Mouse (Mus musculus) limb, embryonic 13.5 days (tissue): ENCODE results near the gene Miga1. TPM values are rescaled to one million over a fixed set of nuclear protein-coding genes. Genes with fewer than 3 reads are reported as not detected.

Experiments
- ATAC-seq: fragments of 200-750 bp; cut with Nextera tagmentation; 2 replicates; pipeline ENCODE4 v1.8.0; 2017; ENCODE audit warnings: low read depth, moderate number of reproducible peaks, moderate TSS enrichment; ENCODE audit not compliant: low FRiP score
- H3K27ac ChIP-seq: fragments of 300-500 bp; sonication (generic); 2 replicates; pipeline ENCODE4 v1.5.1; 2015; ENCODE audit warnings: inconsistent platforms, mild to moderate bottlenecking, moderate library complexity
- H3K27me3 ChIP-seq: fragments of 300-500 bp; sonication (generic); 2 replicates; pipeline ENCODE4 v1.6.1; 2015; ENCODE audit warnings: mild to moderate bottlenecking, inconsistent platforms
- H3K36me3 ChIP-seq: fragments of 300-500 bp; sonication (generic); 2 replicates; pipeline ENCODE4 v1.6.1; 2015; ENCODE audit warnings: inconsistent platforms, mild to moderate bottlenecking, moderate library complexity
- H3K4me1 ChIP-seq: fragments of 300-500 bp; sonication (generic); 2 replicates; pipeline ENCODE4 v1.6.1; 2015; ENCODE audit warnings: inconsistent platforms
- H3K4me2 ChIP-seq: fragments of 300-500 bp; sonication (generic); replicated peaks from 2 replicates; pipeline ENCODE4 v1.6.1; 2015; ENCODE audit warnings: inconsistent platforms, mild to moderate bottlenecking, moderate library complexity
- H3K4me3 ChIP-seq: fragments of 300-500 bp; sonication (generic); 2 replicates; pipeline ENCODE4 v1.5.1; 2015; ENCODE audit warnings: moderate library complexity, mild to moderate bottlenecking, inconsistent platforms
- H3K9ac ChIP-seq: fragments of 300-500 bp; sonication (generic); 2 replicates; pipeline ENCODE4 v1.6.1; 2015; ENCODE audit warnings: mild to moderate bottlenecking, inconsistent platforms
- H3K9me3 ChIP-seq: fragments of 300-500 bp; sonication (generic); 2 replicates; pipeline ENCODE4 v1.6.1; 2016; ENCODE audit warnings: inconsistent platforms
- WGBS: fragments of 180-500 bp; shearing (Covaris S2); methylation state at CpG from one replicate; pipeline ENCODE4 v1.1.7; 2015; 5-methylcytosine and 5-hydroxymethylcytosine counted together
- polyA plus RNA-seq: library from polyadenylated mRNA; unstranded; fragments of >200 nt; fragmentation: Nextera tagmentation; extraction: Ambion mirVana; gene quantifications from 2 replicates; pipeline ENCODE4 v1.2.1, GENCODE M21; 2015

The Miga1 gene
- polyA plus RNA-seq, 1 experiment from 2014 or later, result 21.9 TPM

- H3K9ac ChIP-seq, result no peak overlapping the region
- no peak overlapping the region for H3K4me3 ChIP-seq
- no peak for ATAC-seq
- 94% methylated on average over 3 of the region's 3 CpGs for WGBS
- 0 out of 2 replicates have a peak, but pooled peaks cover 3% of the 10 kb centered on the region for H3K4me1 ChIP-seq
- no peaks in the 10 kb centered on the region for H3K9me3 ChIP-seq
- H3K36me3 ChIP-seq, result peaks cover 21% of the 10 kb centered on the region
- no peaks in the 10 kb centered on the region for H3K27me3 ChIP-seq
- H3K27ac ChIP-seq, result no peak overlapping the region
- no peak overlapping the region for H3K4me2 ChIP-seq
Observed at GRCm38 (mm10) chr3:152276935-152277334, 63.3 kb downstream of the Miga1 start.

DNA sequence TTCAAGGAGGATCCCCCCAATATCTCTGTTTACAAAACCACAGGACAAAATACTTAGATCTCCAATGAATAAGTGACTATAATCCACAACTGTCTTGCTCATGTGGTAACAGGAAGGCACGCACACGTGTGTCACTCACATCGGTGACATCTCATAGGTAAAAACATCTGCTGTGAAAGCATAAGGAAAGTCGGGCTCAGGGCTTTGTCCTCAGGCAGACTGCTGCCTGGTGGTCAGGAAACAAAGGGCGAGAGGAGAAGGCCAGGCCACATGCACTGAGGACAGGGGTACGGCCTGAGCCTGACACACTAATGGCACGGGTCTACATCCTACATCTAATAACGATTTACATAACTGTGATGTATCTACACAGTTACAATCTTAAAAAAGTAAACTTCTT is 65.2 kb downstream of the Miga1 start:
- Histone ChIP-seq H3K4me3 (no peak overlapping the region), H3K27ac (no peak overlapping the region), H3K36me3 (peaks cover 12% of the 10 kb centered on the region), H3K4me1 (0 out of 2 replicates have a peak, but pooled peaks cover 3% of the 10 kb centered on the region), H3K9me3 (no peaks in the 10 kb centered on the region), H3K4me2 (no peak overlapping the region), H3K9ac (no peak overlapping the region), H3K27me3 (no peaks in the 10 kb centered on the region)
- no peak for ATAC-seq
- WGBS, result 84% methylated on average over 8 of the region's 8 CpGs

GRCm38 (mm10) chr3:152272974-152273685 is 67.1 kb downstream of the Miga1 start:
- Histone ChIP-seq H3K27me3 (peaks cover 4% of the 10 kb centered on the region; the same call in 1 of the 2 replicates), H3K9ac (no peak overlapping the region), H3K4me1 (no peaks in the 10 kb centered on the region), H3K4me2 (no peak overlapping the region), H3K27ac (no peak overlapping the region), H3K36me3 (peaks cover 12% of the 10 kb centered on the region), H3K4me3 (no peak overlapping the region), H3K9me3 (no peaks in the 10 kb centered on the region)
- no peak for ATAC-seq
- 84% methylated on average over 20 of the region's 20 CpGs for WGBS

DNA sequence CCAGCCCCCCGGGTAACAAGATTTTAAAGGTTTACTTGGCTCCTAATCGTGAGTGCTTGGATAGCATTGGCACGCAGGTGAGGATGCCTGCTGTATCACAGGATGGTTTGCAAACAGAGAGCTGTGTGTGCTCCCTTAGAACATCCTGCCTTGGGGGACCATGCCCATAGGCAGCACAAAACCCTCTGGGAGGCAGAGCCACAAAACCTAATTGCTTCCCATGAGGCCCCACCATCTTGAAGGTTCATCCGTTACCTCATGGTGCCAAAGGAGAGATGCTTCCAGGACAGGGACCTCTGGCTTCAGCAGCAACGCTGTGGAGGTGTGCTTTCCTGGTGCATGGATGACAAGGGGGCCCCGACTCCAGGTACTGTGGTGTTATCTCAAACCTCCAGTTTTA is 68.3 kb downstream of the Miga1 start:
- Histone ChIP-seq H3K4me3 (no peak overlapping the region), H3K27ac (no peak overlapping the region), H3K27me3 (peaks cover 11% of the 10 kb centered on the region; the same call in 1 of the 2 replicates), H3K4me1 (no peaks in the 10 kb centered on the region), H3K9me3 (no peaks in the 10 kb centered on the region), H3K4me2 (no peak overlapping the region), H3K9ac (no peak overlapping the region), H3K36me3 (peaks cover 12% of the 10 kb centered on the region)
- ATAC-seq, result no peak
- WGBS, result 86% methylated on average over 6 of the region's 6 CpGs

- peaks cover 16% of the 10 kb centered on the region; the same call in 1 of the 2 replicates for H3K27me3 ChIP-seq
- no peak overlapping the region for H3K9ac ChIP-seq
- 85% methylated on average over 10 of the region's 10 CpGs for WGBS
- H3K9me3 ChIP-seq, result no peaks in the 10 kb centered on the region
- ATAC-seq, result no peak
- peaks cover 6% of the 10 kb centered on the region for H3K36me3 ChIP-seq
- peaks cover 6% of the 10 kb centered on the region for H3K4me1 ChIP-seq
- no peak overlapping the region for H3K27ac ChIP-seq
- no peak overlapping the region for H3K4me3 ChIP-seq
- H3K4me2 ChIP-seq, result no peak overlapping the region
Observed at GRCm38 (mm10) chr3:152271071-152271710, 69.0 kb downstream of the Miga1 start.

DNA sequence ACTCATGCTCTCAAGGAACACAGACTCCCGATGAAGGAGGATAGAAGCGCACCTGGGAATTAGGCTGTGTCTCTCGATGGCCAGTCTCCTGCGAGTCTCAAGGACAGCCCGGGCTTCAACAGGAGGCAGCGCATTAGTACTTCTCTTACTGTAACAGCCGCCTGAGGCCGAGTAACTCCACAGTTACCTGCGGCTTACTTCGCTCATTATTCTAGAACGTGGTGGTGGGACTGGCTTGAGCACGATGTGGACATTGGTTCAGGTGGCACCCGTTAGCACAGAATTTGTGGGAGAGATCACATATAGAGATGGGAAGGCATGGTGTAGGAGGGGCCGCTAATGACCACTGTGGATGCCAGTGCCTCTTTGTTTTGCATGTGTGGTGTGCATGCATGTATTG is 72.1 kb downstream of the Miga1 start:
- Histone ChIP-seq H3K4me1 (peaks cover 21% of the 10 kb centered on the region), H3K27ac (no peak overlapping the region), H3K9me3 (no peaks in the 10 kb centered on the region), H3K4me3 (no peak overlapping the region), H3K9ac (no peak overlapping the region), H3K4me2 (no peak overlapping the region), H3K36me3 (peaks cover 2% of the 10 kb centered on the region; the same call in 1 of the 2 replicates), H3K27me3 (peaks cover 28% of the 10 kb centered on the region)
- WGBS, result 85% methylated on average over 14 of the region's 14 CpGs
- no peak for ATAC-seq

GRCm38 (mm10) chr3:152266036-152266421 is 74.2 kb downstream of the Miga1 start, which contains the start of gene Nexn:
Nexn (minus strand) TSS chr3:152266350.
- Histone ChIP-seq H3K27me3 (peaks cover 28% of the 10 kb centered on the region), H3K4me2 (peak within 1 kb of the TSS; percentile 88), H3K4me3 (peak within 1 kb of the TSS; percentile 62), H3K9me3 (no peaks in the 10 kb centered on the region), H3K36me3 (no peaks in the 10 kb centered on the region), H3K9ac (peak within 1 kb of the TSS; percentile 80), H3K27ac (peak within 1 kb of the TSS; percentile 88), H3K4me1 (peaks cover 26% of the 10 kb centered on the region)
- ATAC-seq, result peak; percentile 73; the same call in 1 of the 2 replicates
- WGBS, result 3% methylated on average over 13 of the region's 13 CpGs

- peak overlapping the region; percentile 88 for H3K4me2 ChIP-seq
- no peaks in the 10 kb centered on the region for H3K36me3 ChIP-seq
- peaks cover 26% of the 10 kb centered on the region for H3K4me1 ChIP-seq
- H3K9ac ChIP-seq, result peak overlapping the region; percentile 80
- H3K27ac ChIP-seq, result peak overlapping the region; percentile 88
- ATAC-seq, result peak; percentile 96
- under 1% methylated on average over 59 of the region's 63 CpGs for WGBS
- H3K9me3 ChIP-seq, result no peaks in the 10 kb centered on the region
- peak overlapping the region; percentile 62 for H3K4me3 ChIP-seq
- H3K27me3 ChIP-seq, result peaks cover 28% of the 10 kb centered on the region
Observed at GRCm38 (mm10) chr3:152265351-152266035, 74.7 kb downstream of the Miga1 start.

DNA sequence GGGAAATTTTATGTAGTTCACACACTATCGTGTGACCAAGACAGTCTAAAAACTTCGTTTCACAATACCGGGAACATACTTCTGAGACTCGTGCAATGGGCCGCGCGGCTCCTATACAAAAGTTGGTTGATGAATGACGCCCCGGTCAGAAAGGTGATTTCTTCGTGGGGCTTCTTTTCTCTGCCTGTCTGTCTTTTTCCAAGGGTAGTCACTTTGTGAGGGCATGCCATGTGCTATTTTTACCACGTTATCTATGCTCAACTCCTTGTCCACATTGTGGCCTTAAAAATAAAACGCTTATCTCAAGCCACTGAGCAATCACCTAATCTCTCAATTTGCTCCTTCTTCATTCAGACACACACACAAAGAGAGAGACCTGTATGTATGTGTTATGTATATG is 75.4 kb downstream of the Miga1 start:
- 0 out of 2 replicates have a peak overlapping the region, but pooled peaks have one; percentile 88 for H3K27ac ChIP-seq
- H3K27me3 ChIP-seq, result peaks cover 28% of the 10 kb centered on the region
- 42% methylated on average over 12 of the region's 12 CpGs for WGBS
- peak overlapping the region; percentile 62 for H3K4me3 ChIP-seq
- peak overlapping the region; percentile 80; the same call in 1 of the 2 replicates for H3K9ac ChIP-seq
- peak overlapping the region; percentile 88 for H3K4me2 ChIP-seq
- no peaks in the 10 kb centered on the region for H3K36me3 ChIP-seq
- peaks cover 26% of the 10 kb centered on the region for H3K4me1 ChIP-seq
- H3K9me3 ChIP-seq, result no peaks in the 10 kb centered on the region
- no peak for ATAC-seq

DNA sequence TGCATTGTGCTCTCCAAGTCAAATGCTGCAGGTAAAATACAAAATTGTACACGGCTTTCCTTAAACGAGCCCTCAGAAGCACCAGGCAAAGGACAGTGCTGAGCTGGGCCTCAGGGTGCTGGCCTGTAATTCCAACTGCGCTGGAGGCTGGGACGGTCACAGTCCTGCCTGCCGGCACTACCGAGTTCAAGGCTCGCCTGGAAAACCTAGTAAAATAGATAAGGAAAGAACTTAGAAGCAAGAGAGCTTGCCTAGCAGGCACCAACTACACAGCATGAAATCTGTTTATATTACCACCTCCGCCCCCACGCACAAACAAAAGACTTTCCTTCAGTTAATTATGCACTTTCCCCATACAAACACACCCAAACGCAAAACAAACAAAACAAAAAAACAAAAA is 75.8 kb downstream of the Miga1 start:
- Histone ChIP-seq H3K4me2 (peak overlapping the region; percentile 88), H3K36me3 (no peaks in the 10 kb centered on the region), H3K27ac (no peak overlapping the region), H3K9me3 (no peaks in the 10 kb centered on the region), H3K4me1 (peaks cover 26% of the 10 kb centered on the region), H3K4me3 (peak overlapping the region; percentile 62), H3K27me3 (peaks cover 28% of the 10 kb centered on the region), H3K9ac (no peak overlapping the region)
- ATAC-seq, result no peak
- WGBS, result 44% methylated on average over 10 of the region's 10 CpGs

- no peak overlapping the region for H3K27ac ChIP-seq
- peaks cover 26% of the 10 kb centered on the region for H3K4me1 ChIP-seq
- H3K4me2 ChIP-seq, result no peak overlapping the region
- no peak overlapping the region for H3K9ac ChIP-seq
- no peaks in the 10 kb centered on the region for H3K36me3 ChIP-seq
- H3K4me3 ChIP-seq, result no peak overlapping the region
- H3K27me3 ChIP-seq, result peaks cover 17% of the 10 kb centered on the region
- no peaks in the 10 kb centered on the region for H3K9me3 ChIP-seq
- ATAC-seq, result no peak
- WGBS, result 52% methylated on average over 8 of the region's 8 CpGs
Observed at GRCm38 (mm10) chr3:152261948-152262347, 78.3 kb downstream of the Miga1 start.

- H3K27ac ChIP-seq, result no peak overlapping the region
- no peak overlapping the region for H3K4me2 ChIP-seq
- H3K9ac ChIP-seq, result peak overlapping the region; percentile 21; the same call in 1 of the 2 replicates
- ATAC-seq, result no peak
- no peaks in the 10 kb centered on the region for H3K9me3 ChIP-seq
- no peak overlapping the region for H3K4me3 ChIP-seq
- no peaks in the 10 kb centered on the region for H3K36me3 ChIP-seq
- H3K27me3 ChIP-seq, result peaks cover 14% of the 10 kb centered on the region
- peaks cover 22% of the 10 kb centered on the region for H3K4me1 ChIP-seq
- 40% methylated on average over 8 of the region's 8 CpGs for WGBS
Observed at GRCm38 (mm10) chr3:152261436-152261835, 78.8 kb downstream of the Miga1 start.
